Mouse (Mus musculus): ENCODE results near the gene Gadd45b.

- TF ChIP-seq GATA1 (IDR thresholded peaks at IDR 0.05; ENCODE audit: borderline replicate concordance, low read length) (no peak), FLI1 (IDR thresholded peaks at IDR 0.05; ENCODE audit: low read length) (no peak)
Observed at GRCm38 (mm10) chr10:80930361-80931152, 684 bp downstream of the Gadd45b start.
